Mouse (Mus musculus): Measurements from ENCODE around the gene Mylk2. TPM values are rescaled to one million over a fixed set of nuclear protein-coding genes. Genes with fewer than 3 reads are reported as not detected.

The Mylk2 gene
- polyA plus RNA-seq (2014; fragmentation: Nextera tagmentation; extraction: Ambion mirVana): not detected in 2 replicates

DNA sequence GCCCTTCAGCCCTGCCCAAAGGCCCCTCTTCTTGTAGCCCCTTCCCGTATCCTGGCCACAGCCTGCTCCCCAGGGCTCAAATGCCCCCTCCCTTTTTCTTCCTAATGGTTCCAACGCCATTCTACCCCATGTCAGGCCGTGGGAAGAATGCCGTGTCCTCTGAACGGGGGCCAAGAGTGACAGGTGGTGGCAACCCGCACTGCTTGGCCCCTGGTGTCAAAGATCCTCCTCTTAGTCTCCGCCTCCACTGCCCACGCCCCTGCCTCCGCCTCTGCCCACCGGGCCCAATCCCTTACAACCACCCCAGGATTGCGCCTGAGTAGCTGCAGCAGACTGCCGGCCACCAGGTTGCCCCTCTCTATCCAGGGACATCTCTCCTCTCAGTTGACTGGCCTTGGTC, at the start of gene Mylk2:
TSS of gene Mylk2 (plus strand) at position 322 of the 400 bp plus-strand sequence.
- Histone ChIP-seq H3K27me3 (ENCODE audit: control insufficient read depth, insufficient read depth, low read length) (peaks cover 5% of the 10 kb centered on the region; the same call in 1 of the 2 replicates), H3K27ac (ENCODE audit: low read depth, low read length) (no peak within 1 kb of the TSS), H3K4me2 (ENCODE audit: low read depth, low read length) (no peak within 1 kb of the TSS), H3K4me1 (ENCODE audit: control insufficient read depth, insufficient read depth, low read length) (no peaks in the 10 kb centered on the region), H3K9me3 (ENCODE audit: control insufficient read depth, low read length) (no peaks in the 10 kb centered on the region), H3K4me3 (ENCODE audit: low read depth, low read length) (no peak within 1 kb of the TSS), H3K36me3 (ENCODE audit: control insufficient read depth, insufficient read depth, low read length) (no peaks in the 10 kb centered on the region), H3K9ac (replicated peaks; ENCODE audit: low read depth, low read length) (no peak within 1 kb of the TSS)
- no peak for ATAC-seq (ENCODE audit: low read depth)
- WGBS: 18% methylated on average over 12 of the region's 12 CpGs

DNA sequence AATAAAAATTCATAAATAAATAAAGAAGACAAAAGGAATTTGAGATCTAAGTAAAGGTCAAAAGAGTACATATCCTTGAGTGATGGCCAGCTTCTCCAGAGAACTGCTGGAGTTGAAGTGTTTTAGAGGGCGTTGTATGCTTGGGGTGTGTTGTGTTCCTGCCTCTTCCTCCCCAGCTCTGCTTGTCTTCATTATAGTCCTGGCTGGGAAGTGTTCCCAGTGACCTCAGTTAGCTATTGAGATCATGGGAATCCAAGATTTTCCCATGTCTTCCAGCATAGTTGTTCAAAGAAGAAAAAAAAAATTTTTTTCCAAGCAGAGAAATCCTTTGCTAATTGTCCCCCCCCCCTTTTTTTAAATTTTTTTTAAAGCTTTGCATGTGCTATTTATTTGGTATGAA, 49.3 kb upstream of the Mylk2 start:
- Histone ChIP-seq H3K36me3 (ENCODE audit: control insufficient read depth, insufficient read depth, low read length) (no peaks in the 10 kb centered on the region), H3K9ac (replicated peaks; ENCODE audit: low read depth, low read length) (no peak overlapping the region), H3K9me3 (ENCODE audit: control insufficient read depth, low read length) (no peaks in the 10 kb centered on the region), H3K27me3 (ENCODE audit: control insufficient read depth, insufficient read depth, low read length) (no peaks in the 10 kb centered on the region), H3K4me2 (ENCODE audit: low read depth, low read length) (no peak overlapping the region), H3K4me1 (ENCODE audit: control insufficient read depth, insufficient read depth, low read length) (no peaks in the 10 kb centered on the region), H3K27ac (ENCODE audit: low read depth, low read length) (no peak overlapping the region), H3K4me3 (ENCODE audit: low read depth, low read length) (no peak overlapping the region)
- WGBS: 89% methylated on average over 1 of the region's 1 CpGs
- no peak for ATAC-seq (ENCODE audit: low read depth)

DNA sequence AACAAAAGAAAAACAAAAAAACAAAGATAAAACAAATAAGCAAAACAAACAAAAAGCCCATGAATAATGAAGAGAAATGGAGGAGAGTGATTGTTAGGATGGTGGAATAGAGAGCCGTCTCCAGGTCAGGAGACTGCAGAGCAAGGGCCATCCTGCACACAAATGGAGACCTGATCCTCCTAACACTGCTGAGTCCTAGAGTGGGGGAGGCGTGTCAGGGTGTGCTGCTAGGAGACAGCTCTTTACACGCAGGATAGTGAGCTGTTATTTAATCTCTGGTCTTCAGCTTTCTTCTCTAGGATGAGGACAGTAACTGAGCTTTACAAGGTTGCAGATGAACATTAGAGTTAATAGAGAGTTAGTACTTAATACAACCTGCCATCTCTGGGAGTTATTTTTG, 48.5 kb upstream of the Mylk2 start:
- Histone ChIP-seq H3K9ac (replicated peaks; ENCODE audit: low read depth, low read length) (no peak overlapping the region), H3K9me3 (ENCODE audit: control insufficient read depth, low read length) (no peaks in the 10 kb centered on the region), H3K36me3 (ENCODE audit: control insufficient read depth, insufficient read depth, low read length) (no peaks in the 10 kb centered on the region), H3K4me2 (ENCODE audit: low read depth, low read length) (no peak overlapping the region), H3K27ac (ENCODE audit: low read depth, low read length) (no peak overlapping the region), H3K4me1 (ENCODE audit: control insufficient read depth, insufficient read depth, low read length) (no peaks in the 10 kb centered on the region), H3K4me3 (ENCODE audit: low read depth, low read length) (no peak overlapping the region), H3K27me3 (ENCODE audit: control insufficient read depth, insufficient read depth, low read length) (no peaks in the 10 kb centered on the region)
- 88% methylated on average over 3 of the region's 3 CpGs for WGBS
- no peak for ATAC-seq (ENCODE audit: low read depth)

DNA sequence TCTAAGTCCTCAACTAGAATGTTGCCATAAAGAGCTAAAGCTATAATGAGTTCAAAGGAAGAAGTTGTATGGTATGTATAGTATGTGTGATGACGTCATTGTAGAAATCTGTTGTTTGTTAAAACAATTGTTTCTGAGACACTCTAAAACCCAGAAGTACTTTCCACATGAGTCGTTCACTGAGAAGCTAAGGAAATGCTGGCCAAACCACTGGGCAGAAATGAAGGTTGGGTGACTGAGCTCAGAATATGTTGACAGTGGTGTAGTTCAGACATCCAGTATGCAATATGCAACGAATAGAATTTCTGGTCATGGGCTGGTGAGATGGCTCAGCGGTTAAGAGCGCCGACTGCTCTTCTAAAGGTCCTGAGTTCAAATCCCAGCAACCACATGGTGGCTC, 47.8 kb upstream of the Mylk2 start:
- Histone ChIP-seq H3K27me3 (ENCODE audit: control insufficient read depth, insufficient read depth, low read length) (no peaks in the 10 kb centered on the region), H3K4me1 (ENCODE audit: control insufficient read depth, insufficient read depth, low read length) (no peaks in the 10 kb centered on the region), H3K4me2 (ENCODE audit: low read depth, low read length) (no peak overlapping the region), H3K36me3 (ENCODE audit: control insufficient read depth, insufficient read depth, low read length) (no peaks in the 10 kb centered on the region), H3K27ac (ENCODE audit: low read depth, low read length) (no peak overlapping the region), H3K9ac (replicated peaks; ENCODE audit: low read depth, low read length) (no peak overlapping the region), H3K4me3 (ENCODE audit: low read depth, low read length) (no peak overlapping the region), H3K9me3 (ENCODE audit: control insufficient read depth, low read length) (no peaks in the 10 kb centered on the region)
- WGBS: 97% methylated on average over 6 of the region's 6 CpGs
- ATAC-seq (ENCODE audit: low read depth): no peak

DNA sequence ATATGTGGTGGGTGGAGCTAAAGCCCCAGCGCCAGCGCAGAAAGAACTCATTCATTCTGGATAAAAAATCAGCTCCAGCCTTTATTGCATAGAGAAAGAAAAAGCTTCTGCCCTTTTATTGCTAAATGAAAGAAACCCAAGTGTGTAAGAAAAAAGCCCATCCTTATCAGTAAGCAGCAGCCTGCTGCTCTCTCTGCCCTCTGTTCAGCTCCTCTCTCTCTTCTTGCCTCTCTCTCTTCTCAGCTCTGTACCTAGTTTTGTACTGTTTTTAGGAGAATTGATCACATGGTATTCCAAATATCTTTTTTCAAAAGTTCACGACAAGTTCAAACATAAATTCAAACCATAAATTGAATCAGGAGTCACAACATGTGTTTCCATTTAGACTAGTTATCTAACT, 32.9 kb upstream of the Mylk2 start:
- H3K4me1 ChIP-seq (ENCODE audit: control insufficient read depth, insufficient read depth, low read length): no peaks in the 10 kb centered on the region
- H3K4me2 ChIP-seq (ENCODE audit: low read depth, low read length): no peak overlapping the region
- H3K9me3 ChIP-seq (ENCODE audit: control insufficient read depth, low read length): no peaks in the 10 kb centered on the region
- ATAC-seq (ENCODE audit: low read depth): no peak
- H3K9ac ChIP-seq (replicated peaks; ENCODE audit: low read depth, low read length): no peak overlapping the region
- no peaks in the 10 kb centered on the region for H3K36me3 ChIP-seq (ENCODE audit: control insufficient read depth, insufficient read depth, low read length)
- H3K4me3 ChIP-seq (ENCODE audit: low read depth, low read length): no peak overlapping the region
- WGBS: 94% methylated on average over 3 of the region's 3 CpGs
- no peak overlapping the region for H3K27ac ChIP-seq (ENCODE audit: low read depth, low read length)
- no peaks in the 10 kb centered on the region for H3K27me3 ChIP-seq (ENCODE audit: control insufficient read depth, insufficient read depth, low read length)

DNA sequence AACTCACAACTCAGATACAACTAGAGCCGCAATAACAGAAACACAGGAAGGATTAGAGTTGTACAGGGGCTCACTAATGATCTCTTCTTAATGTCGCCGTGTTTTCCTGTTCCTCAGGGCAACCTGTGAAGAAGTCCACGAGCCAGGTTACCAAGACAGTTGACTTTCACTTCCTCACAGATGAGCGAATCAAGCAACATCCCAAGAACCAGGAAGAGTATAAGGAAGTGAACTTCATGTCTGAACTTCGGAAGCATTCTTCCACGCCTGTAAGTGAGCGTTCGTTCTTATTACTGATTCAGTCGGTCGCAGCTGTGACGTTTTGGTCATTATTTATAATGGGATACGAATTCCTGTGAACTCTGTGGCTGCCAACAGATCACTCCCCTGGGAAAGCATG, 30.3 kb upstream of the Mylk2 start:
- Histone ChIP-seq H3K4me2 (ENCODE audit: low read depth, low read length) (no peak overlapping the region), H3K27ac (ENCODE audit: low read depth, low read length) (no peak overlapping the region), H3K4me1 (ENCODE audit: control insufficient read depth, insufficient read depth, low read length) (no peaks in the 10 kb centered on the region), H3K9me3 (ENCODE audit: control insufficient read depth, low read length) (no peaks in the 10 kb centered on the region), H3K4me3 (ENCODE audit: low read depth, low read length) (no peak overlapping the region), H3K9ac (replicated peaks; ENCODE audit: low read depth, low read length) (no peak overlapping the region), H3K36me3 (ENCODE audit: control insufficient read depth, insufficient read depth, low read length) (no peaks in the 10 kb centered on the region), H3K27me3 (ENCODE audit: control insufficient read depth, insufficient read depth, low read length) (no peaks in the 10 kb centered on the region)
- ATAC-seq (ENCODE audit: low read depth): no peak
- 94% methylated on average over 13 of the region's 13 CpGs for WGBS

DNA sequence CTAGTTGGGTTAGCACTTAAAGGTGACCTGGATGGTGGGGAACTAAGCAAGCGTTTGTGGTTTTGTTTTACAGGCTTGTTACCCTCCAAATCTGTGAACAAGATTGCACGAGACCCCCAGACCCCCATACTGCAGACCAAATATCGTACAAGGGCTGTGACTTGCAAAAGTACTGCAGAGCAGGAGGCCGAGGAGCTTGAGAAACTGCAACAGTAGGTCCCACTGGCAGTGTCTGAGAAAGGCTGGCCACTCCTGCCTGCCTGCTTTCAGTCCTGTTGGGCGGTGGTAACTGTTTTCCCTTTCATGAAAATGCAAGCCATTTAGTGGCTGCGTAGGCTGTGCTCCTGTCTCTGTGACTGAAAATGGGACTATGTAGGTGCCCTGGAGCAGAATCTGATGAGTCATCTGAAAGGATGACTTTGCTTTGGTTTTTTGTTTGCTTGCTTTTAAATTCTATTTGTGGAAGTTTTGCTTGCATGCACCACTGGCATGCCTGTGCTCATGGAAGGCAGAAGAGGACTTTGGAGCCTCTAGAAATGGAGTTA, 27.0 kb upstream of the Mylk2 start:
- H3K27me3 ChIP-seq (ENCODE audit: control insufficient read depth, insufficient read depth, low read length): no peaks in the 10 kb centered on the region
- H3K4me2 ChIP-seq (ENCODE audit: low read depth, low read length): no peak overlapping the region
- WGBS: 94% methylated on average over 6 of the region's 6 CpGs
- no peaks in the 10 kb centered on the region for H3K9me3 ChIP-seq (ENCODE audit: control insufficient read depth, low read length)
- no peak overlapping the region for H3K9ac ChIP-seq (replicated peaks; ENCODE audit: low read depth, low read length)
- no peak for ATAC-seq (ENCODE audit: low read depth)
- no peak overlapping the region for H3K4me3 ChIP-seq (ENCODE audit: low read depth, low read length)
- no peaks in the 10 kb centered on the region for H3K36me3 ChIP-seq (ENCODE audit: control insufficient read depth, insufficient read depth, low read length)
- no peak overlapping the region for H3K27ac ChIP-seq (ENCODE audit: low read depth, low read length)
- H3K4me1 ChIP-seq (ENCODE audit: control insufficient read depth, insufficient read depth, low read length): no peaks in the 10 kb centered on the region

DNA sequence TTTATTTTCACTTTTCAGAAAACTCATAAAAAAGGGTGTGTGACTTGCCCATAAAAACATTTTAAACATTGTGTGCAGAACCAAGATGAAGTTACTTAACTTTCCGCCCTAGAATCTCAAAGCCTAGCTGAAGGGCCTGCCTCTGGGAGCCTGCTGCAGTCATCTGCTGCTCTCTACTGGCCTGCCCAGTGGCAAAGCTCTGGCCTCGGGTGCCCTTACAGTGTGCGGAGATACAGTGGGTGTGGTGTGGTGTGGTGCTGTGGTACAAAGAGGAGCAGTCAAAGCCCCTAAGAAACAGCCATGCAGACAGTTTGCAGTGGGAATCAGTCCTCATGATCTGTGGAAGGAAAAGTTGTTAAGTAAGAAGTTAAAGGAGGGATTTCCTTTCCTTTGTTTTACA, 23.9 kb upstream of the Mylk2 start:
- Histone ChIP-seq H3K27me3 (ENCODE audit: control insufficient read depth, insufficient read depth, low read length) (no peaks in the 10 kb centered on the region), H3K4me2 (ENCODE audit: low read depth, low read length) (no peak overlapping the region), H3K9ac (replicated peaks; ENCODE audit: low read depth, low read length) (no peak overlapping the region), H3K4me3 (ENCODE audit: low read depth, low read length) (no peak overlapping the region), H3K9me3 (ENCODE audit: control insufficient read depth, low read length) (no peaks in the 10 kb centered on the region), H3K36me3 (ENCODE audit: control insufficient read depth, insufficient read depth, low read length) (no peaks in the 10 kb centered on the region), H3K27ac (ENCODE audit: low read depth, low read length) (no peak overlapping the region), H3K4me1 (ENCODE audit: control insufficient read depth, insufficient read depth, low read length) (no peaks in the 10 kb centered on the region)
- ATAC-seq (ENCODE audit: low read depth): no peak
- WGBS: 89% methylated on average over 3 of the region's 3 CpGs

DNA sequence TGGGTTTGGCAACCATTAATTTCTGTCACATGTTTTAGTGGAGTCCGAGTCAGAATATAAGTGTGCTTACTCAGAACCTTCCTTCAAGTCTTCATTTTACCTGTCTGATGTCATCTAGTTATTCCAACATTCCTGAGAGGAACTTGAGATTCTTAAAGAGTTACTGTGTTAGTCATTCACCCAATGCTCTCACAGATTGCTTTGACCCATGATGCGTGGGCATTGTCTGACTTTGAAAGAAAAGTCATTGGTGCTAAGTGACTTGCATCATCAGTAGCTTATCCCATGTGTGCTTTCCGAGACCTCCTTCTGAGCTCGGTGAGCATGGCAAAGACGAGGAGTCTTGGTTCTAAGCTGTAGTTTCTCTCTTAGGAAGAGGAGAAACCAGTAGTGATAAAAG, 22.4 kb upstream of the Mylk2 start:
- no peak for ATAC-seq (ENCODE audit: low read depth)

More for the DNA sequence above, 22.4 kb upstream of the Mylk2 start:
- Histone ChIP-seq H3K36me3 (ENCODE audit: control insufficient read depth, insufficient read depth, low read length) (no peaks in the 10 kb centered on the region), H3K4me2 (ENCODE audit: low read depth, low read length) (no peak overlapping the region), H3K4me1 (ENCODE audit: control insufficient read depth, insufficient read depth, low read length) (no peaks in the 10 kb centered on the region), H3K27me3 (ENCODE audit: control insufficient read depth, insufficient read depth, low read length) (no peaks in the 10 kb centered on the region), H3K27ac (ENCODE audit: low read depth, low read length) (no peak overlapping the region), H3K4me3 (ENCODE audit: low read depth, low read length) (no peak overlapping the region), H3K9ac (replicated peaks; ENCODE audit: low read depth, low read length) (no peak overlapping the region), H3K9me3 (ENCODE audit: control insufficient read depth, low read length) (no peaks in the 10 kb centered on the region)
- WGBS: 87% methylated on average over 5 of the region's 5 CpGs

Measured in neural tube, embryonic 14.5 days (tissue).